Mouse (Mus musculus): Measurements from ENCODE around the gene Ap5m1. TPM values are rescaled to one million over a fixed set of nuclear protein-coding genes. Genes with fewer than 3 reads are reported as not detected.
A peak's percentile ranks its signal among the peaks of the same experiment; 100 is the strongest.

Gene Ap5m1
- total and polyA plus RNA-seq, 3 experiments: 13.7 to 15.1 TPM; not detected in 1

- peaks cover 0 to 8% of the 10 kb centered on the region in 2 experiments; a peak in 3 of 4 replicates for H3K4me1 ChIP-seq (ENCODE audit: control insufficient read depth in 1 of 2, insufficient read depth in 2 of 2, low read length in 2 of 2)
- H3K27me3 ChIP-seq (ENCODE audit: control insufficient read depth in 1 of 2, insufficient read depth in 2 of 2, low read length in 2 of 2): no peaks in the 10 kb centered on the region
- H3K9me3 ChIP-seq (replicated peaks; ENCODE audit: insufficient read depth, low read length): no peaks in the 10 kb centered on the region
- no peak for TF ChIP-seq RAD21 (IDR thresholded peaks at IDR 0.05; ENCODE audit: low read depth, low read length)
- TF ChIP-seq MYB (IDR thresholded peaks at IDR 0.05; ENCODE audit: low read depth, low read length): no peak
- TF ChIP-seq NELFE (IDR thresholded peaks at IDR 0.05; ENCODE audit: low read depth, low read length): no peak
- no peak for TF ChIP-seq ZNF384 (IDR thresholded peaks at IDR 0.05; ENCODE audit: low read depth, low read length)
- no peak for TF ChIP-seq ETS1 (IDR thresholded peaks at IDR 0.05; ENCODE audit: low read depth, low read length)
- TF ChIP-seq MEF2A (IDR thresholded peaks at IDR 0.05; ENCODE audit: extremely low read depth, insufficient replicate concordance, low read depth, low read length, poor library complexity, severe bottlenecking): no peak
- no peak for TF ChIP-seq CHD2 (IDR thresholded peaks at IDR 0.05; ENCODE audit: low read length)
- no peak for TF ChIP-seq ZC3H11A (IDR thresholded peaks at IDR 0.05; ENCODE audit: low read depth, low read length)
- H3K27ac ChIP-seq (ENCODE audit: control insufficient read depth, low read depth, low read length): no peak overlapping the region
- no peak overlapping the region for H3K4me3 ChIP-seq (ENCODE audit: control insufficient read depth in 1 of 2, insufficient read depth in 1 of 2, low read depth in 2 of 2, low read length in 2 of 2)
- peaks cover 6% of the 10 kb centered on the region; the same call in 1 of the 2 replicates for H3K79me2 ChIP-seq (ENCODE audit: control insufficient read depth, insufficient read depth, low read length, poor library complexity)
- H3K36me3 ChIP-seq (ENCODE audit: control insufficient read depth in 1 of 2, insufficient read depth in 2 of 2, low read length in 2 of 2): peaks cover 0 to 10% of the 10 kb centered on the region in 2 experiments
- no peak overlapping the region for H3K9ac ChIP-seq (ENCODE audit: control insufficient read depth, low read depth, low read length, poor library complexity, severe bottlenecking)
- DNase-seq (ENCODE audit: low read depth, low spot score): peak; percentile 23
Measured at GRCm38 (mm10) chr14:49074361-49074760, 8.5 kb downstream of the Ap5m1 start.

- Histone ChIP-seq H3K79me2 (ENCODE audit: control insufficient read depth, insufficient read depth, low read length, poor library complexity) (no peaks in the 10 kb centered on the region; the same call in 1 of the 2 replicates), H3K4me1 (ENCODE audit: control insufficient read depth in 1 of 2, insufficient read depth in 2 of 2, low read length in 2 of 2) (no peaks in the 10 kb centered on the region), H3K27ac (ENCODE audit: control insufficient read depth, low read depth, low read length) (no peak overlapping the region), H3K27me3 (ENCODE audit: control insufficient read depth in 1 of 2, insufficient read depth in 2 of 2, low read length in 2 of 2) (no peaks in the 10 kb centered on the region), H3K9ac (ENCODE audit: control insufficient read depth, low read depth, low read length, poor library complexity, severe bottlenecking) (no peak overlapping the region), H3K36me3 (ENCODE audit: control insufficient read depth in 1 of 2, insufficient read depth in 2 of 2, low read length in 2 of 2) (no peaks in the 10 kb centered on the region; a peak in 2 of 4 replicates), H3K9me3 (replicated peaks; ENCODE audit: insufficient read depth, low read length) (no peaks in the 10 kb centered on the region), H3K4me3 (ENCODE audit: control insufficient read depth in 1 of 2, insufficient read depth in 1 of 2, low read depth in 2 of 2, low read length in 2 of 2) (no peak overlapping the region)
- TF ChIP-seq POLR2AphosphoS2 (IDR thresholded peaks at IDR 0.05; ENCODE audit: low read length): no peak
- TF ChIP-seq E2F4 (IDR thresholded peaks at IDR 0.05; ENCODE audit: borderline replicate concordance, low read depth, low read length): no peak
- no peak for DNase-seq (ENCODE audit: low read depth, low spot score)
Measured at GRCm38 (mm10) chr14:49078820-49079219, 12.9 kb downstream of the Ap5m1 start.

- Histone ChIP-seq H3K4me1 (ENCODE audit: control insufficient read depth in 1 of 2, insufficient read depth in 2 of 2, low read length in 2 of 2) (no peaks in the 10 kb centered on the region), H3K79me2 (ENCODE audit: control insufficient read depth, insufficient read depth, low read length, poor library complexity) (no peaks in the 10 kb centered on the region), H3K27ac (ENCODE audit: control insufficient read depth, low read depth, low read length) (no peak overlapping the region), H3K9ac (ENCODE audit: control insufficient read depth, low read depth, low read length, poor library complexity, severe bottlenecking) (no peak overlapping the region), H3K36me3 (ENCODE audit: control insufficient read depth in 1 of 2, insufficient read depth in 2 of 2, low read length in 2 of 2) (peaks cover 0 to 3% of the 10 kb centered on the region in 2 experiments; a peak in 2 of 4 replicates), H3K27me3 (ENCODE audit: control insufficient read depth in 1 of 2, insufficient read depth in 2 of 2, low read length in 2 of 2) (no peaks in the 10 kb centered on the region), H3K4me3 (ENCODE audit: control insufficient read depth in 1 of 2, insufficient read depth in 1 of 2, low read depth in 2 of 2, low read length in 2 of 2) (no peak overlapping the region), H3K9me3 (replicated peaks; ENCODE audit: insufficient read depth, low read length) (no peaks in the 10 kb centered on the region)
- DNase-seq (ENCODE audit: low read depth, low spot score): no peak
- TF ChIP-seq RCOR1 (IDR thresholded peaks at IDR 0.05; ENCODE audit: low read depth, low read length): no peak
Measured at GRCm38 (mm10) chr14:49086522-49086921, 20.6 kb downstream of the Ap5m1 start.
